Mouse (Mus musculus): ENCODE measurements around the gene Ube4b. TPM values are rescaled to one million over a fixed set of nuclear protein-coding genes. Genes with fewer than 3 reads are reported as not detected.

The Ube4b gene
- total RNA-seq, 1 experiment from 2014 or later = 111 TPM

DNA sequence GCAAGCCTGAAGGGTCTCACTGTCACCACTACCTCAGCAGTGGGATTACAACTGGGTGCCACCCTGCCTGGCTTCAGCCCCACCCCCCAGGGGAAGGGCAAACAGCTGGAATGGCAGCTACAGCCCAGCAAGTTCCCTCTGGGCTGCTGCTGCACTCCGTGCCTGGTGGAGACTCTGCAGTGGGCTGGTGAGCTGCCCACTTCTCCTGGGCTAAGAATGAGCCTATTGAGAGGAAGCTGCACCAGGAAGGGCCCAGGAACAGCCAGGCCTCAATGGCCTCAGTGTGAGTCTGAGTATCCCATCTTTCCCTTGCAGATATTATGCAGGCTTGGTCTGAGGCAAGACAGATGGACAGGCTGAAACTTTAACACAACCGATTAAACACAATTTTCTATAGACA lies 88.4 kb downstream of the Ube4b start:
- no peak for DNase-seq

DNA sequence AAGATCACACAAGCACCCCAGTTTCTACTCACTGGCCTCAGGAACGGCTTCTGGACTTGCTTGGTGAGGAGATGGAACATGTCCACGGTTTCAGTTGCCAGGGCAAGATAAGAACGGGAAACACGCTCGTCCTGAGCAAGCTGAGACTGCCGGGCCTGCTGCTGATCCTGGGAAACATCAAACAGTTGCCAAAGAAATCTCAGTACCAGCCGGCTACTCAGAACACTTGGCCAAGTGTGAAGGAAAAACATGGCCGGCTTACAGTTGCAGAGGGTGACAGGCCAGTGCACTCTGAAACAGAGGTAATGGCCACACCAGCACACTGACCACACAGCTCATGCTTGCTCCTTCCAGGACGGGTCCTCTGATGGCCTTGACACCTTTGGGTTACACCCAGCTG lies 89.2 kb downstream of the Ube4b start:
- DNase-seq = no peak

DNA sequence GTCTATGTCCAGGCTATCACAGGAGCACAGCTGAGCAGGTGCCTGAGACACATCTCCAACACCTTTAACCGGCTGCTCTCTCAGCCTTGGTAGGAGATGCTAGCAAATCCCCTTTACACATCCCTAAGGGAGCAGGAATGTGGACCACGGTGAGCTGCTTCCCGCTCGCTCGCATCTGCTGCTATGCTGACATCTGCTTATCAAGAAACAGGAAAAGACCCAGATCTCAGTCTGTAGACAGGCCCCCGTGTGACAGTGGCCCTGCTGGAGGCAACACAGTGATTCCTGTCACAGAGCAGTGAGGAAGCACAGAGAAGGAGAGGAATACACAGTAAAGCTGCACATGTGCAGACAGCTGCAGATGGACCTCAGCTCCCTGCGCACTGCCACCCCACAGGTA lies 90.2 kb downstream of the Ube4b start:
- DNase-seq = no peak

DNA sequence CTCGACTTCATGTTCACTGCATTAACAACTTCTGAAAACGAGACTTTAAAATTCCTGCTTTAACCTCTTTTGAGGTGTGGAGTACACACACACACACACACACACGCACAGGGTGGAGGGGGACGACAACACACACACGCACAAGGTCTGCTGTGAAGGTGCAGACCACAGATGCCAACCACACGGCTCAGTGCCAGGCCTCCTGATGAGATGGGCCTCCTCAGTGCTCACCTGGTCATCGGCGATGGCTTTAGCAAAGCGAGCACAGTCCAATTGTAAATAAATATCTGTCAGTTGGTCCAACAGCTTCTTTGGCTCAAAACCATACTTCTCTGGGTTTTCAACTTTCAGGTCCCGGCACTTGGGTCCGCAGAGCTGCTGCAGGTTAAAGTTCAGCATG lies 91.7 kb downstream of the Ube4b start:
- no peak for DNase-seq

DNA sequence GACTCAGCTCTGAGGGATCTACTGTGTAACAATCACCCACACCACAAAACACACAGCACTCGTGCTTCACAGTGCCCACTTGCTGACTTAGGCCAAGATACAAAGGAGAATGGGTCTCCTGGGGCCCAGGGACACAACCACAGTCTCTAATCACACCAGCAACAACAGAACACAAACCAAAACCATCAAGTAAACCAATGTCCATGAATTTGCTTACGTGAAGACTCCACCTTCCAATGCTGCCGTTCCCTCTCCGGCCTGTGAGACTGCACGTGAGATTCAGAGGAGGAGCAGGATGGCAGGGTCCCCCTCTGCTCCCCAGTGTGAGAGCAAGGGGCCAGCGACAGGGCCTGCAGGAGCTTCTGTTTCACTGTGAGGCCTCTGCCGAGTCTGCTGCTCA lies 93.8 kb downstream of the Ube4b start:
- no peak for DNase-seq

DNA sequence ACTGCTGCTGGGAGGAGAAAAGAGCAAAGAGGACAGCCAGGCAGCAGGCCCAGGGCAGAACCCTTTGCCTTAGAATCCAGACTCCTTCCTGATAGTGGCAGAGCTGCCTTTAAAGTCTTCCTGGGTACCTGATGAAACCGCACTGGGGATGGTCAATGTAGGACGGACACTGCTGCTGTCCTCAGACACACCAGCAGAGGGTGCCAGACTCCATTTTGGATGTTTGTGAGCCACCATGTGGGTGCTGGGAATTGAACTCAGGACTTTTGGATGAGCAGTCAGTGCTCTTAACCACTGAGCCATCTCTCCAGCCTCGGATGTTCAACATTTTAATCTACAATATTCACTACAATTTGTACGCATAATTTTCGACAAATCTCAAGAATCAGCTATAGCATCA lies 96.1 kb downstream of the Ube4b start:
- no peak for DNase-seq

DNA sequence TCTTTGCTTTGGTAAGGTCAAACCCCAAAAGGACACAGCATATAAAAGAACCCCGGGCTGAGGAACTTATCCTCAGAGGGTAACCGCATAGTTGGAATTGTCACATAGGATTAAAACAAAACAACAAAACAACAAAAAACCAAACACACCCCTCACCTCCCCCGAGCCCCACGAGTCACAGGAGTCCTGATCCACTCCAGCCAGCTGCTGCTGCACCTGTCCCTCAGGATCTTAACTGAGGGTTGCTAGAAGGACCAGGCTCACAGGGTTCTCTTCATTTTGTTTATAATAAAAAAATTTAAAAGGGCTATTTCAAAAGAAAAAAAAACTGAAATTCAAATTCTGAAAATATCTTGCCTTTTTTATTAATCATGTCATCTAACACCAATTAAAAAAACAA lies 97.8 kb downstream of the Ube4b start:
- no peak for DNase-seq

DNA sequence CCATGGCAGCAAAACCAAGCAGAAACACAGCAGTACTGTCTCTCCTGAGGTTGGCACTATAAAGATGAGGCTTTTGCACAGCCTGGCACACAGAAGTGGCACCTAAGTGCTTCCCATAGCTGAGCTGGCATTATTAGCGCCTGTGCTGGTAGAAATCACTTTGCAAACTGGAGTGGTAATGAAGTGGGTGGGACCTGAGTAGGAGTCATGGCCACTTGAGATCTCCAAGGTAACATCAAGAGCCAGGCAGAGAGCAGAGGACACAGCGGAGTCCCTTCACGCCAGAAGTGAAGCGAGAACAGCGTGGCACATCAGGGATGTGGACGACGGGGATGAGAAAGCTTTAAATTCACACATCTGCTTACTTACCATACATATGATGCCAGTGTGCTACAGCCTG lies 99.3 kb downstream of the Ube4b start:
- no peak for DNase-seq

DNA sequence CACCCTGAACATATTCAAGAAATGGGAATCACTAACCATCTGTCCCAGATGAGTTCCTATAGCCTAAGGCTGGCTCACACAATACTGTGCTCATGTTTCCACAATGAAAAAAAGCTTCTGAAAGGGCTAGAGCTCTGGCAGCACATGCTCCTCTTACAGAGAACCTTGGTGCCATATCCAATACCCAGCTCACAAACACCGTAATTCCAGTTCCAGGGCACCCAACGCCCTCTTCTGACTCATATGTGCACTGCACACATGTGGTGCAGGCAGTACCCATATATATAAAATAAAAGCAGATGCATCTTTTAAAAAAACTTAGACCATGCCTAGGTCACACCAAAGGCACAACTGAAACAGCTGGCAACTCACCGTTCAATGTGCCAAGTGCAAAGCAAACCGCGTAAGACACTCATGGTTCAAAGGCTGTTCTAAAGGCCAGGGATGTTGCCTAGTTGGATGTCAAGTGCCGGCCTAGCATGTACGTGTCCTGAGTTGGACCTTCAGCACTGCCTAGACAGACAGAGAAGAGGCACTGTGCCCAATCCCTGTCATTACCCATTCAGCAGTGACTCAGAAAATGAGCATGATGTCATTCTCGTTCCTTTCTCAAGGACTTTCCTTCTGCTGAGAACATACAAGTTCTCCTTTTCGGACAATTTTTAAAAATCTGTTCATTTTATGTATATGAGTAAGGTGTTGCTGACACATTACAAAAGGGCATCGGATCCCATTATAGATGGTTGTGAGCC lies 101.0 kb downstream of the Ube4b start:
- peak; percentile 55 for DNase-seq

DNA sequence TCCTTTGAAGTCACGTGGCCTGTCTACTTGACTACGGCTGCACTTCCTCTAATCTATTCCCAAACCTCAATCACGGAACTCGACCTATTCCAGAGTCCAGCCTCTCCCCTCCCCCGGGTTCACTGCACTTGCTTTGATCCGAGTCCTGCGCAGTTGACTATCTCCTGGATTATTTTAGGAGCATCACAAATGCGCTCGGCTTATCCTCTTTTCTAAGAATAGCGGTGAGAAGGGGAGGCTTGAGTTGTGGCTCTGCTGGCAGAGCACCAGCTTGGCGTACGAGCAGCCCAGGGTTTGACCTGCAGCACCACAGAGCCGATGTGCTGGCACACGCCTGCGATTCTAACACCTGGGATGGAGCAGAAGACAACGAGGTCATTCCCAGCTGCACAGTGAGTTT lies 102.8 kb downstream of the Ube4b start:
- no peak for DNase-seq

DNA sequence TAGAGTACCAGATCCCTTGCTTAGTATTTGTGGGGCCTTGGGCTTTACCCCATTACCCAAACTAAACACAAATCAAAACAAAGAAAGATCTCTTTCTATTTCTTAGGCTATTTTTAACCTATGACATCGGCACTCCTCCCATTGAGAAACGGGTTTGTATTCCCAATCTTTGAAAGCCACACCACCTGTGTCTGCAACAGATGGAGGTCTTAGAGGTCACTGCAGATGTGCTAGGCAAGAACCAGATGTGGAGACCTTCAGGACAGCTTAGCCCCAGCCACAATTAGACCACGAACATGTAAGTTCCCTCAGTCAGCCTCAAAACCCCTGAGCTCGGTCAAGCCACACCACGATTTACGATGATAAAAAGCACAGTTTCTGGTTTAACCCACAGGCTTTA lies 103.8 kb downstream of the Ube4b start:
- no peak for DNase-seq

DNA sequence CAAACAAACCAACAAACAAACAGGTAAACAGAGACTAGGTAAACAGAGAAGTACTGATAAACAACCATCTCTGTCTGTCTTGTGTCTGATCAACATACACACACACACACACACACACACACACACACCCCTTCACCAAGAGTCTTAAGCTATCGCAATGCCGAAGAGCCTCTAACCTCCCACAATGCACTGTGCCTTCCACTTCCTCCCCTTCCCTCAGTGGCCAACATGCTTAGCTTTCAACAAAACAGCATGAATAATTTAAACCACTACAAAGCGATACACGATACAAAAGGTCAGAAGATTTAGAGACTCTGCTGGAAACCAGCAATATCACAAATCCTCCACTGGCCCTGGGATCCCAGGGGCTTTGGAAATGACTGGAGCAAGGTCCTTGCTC lies 104.3 kb downstream of the Ube4b start:
- no peak for DNase-seq

DNA sequence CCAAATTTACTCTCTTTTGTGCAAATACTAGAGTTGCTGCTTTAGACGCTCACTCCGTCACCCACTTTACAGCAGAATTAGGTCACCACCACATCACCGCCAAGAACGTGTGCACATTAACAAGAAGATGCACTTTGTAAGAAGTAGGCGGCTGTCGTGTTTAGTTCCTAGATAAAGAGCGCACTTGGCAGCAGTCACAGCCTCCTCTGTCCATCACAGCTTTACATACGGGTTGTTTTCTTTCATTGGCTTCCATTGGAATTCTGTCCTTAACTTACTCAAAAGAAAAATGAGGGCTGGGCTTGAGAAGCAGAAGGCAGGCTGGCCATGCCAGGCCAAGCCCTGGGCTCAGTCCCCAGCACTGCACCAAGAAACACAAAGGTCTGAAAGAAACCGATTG lies 107.5 kb downstream of the Ube4b start:
- DNase-seq = no peak

DNA sequence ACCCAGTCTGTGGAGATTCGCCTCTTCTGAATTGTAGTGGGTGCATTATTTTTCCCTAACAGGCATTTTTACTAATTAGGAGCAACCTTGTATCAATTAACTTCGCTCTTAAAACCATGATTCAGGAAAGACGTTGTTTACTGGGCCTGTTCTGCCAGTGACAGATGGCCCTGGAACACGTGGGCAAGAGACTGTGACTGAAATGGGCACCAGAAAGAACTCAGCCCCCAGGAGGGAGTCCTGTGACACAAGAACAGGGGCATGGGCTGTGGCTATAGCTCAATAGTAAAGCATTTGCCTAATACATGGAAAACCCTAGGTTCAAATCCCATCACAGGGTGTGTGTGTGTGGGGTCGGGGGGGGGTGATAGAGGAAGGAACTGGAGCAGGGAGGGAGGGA lies 109.2 kb downstream of the Ube4b start:
- no peak for DNase-seq

DNA sequence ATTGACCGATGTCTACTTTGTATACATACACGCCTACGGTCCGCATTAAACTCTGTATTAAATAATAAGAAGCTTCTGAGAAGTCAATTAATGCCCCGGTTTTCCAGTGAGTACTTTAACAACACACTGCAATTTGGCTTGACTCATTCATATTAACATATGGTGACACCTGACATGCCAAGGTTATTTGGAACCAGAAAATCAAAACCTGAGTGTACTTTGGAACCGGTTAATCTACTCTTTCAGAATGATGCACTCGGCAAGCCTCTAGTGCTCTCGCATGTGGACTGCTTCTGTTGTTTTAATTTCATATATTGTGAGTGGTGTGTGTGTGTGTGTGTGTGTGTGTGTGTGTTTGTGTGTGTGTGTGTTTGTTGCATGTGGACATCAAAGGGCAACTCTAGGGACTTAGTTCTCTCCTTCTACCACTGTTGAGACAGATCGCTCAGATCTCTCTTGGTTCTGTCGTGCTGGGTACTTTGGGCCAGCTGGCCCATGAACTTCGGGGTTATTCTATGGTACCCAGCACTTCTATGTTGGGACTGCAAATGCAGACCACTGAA lies 112.2 kb downstream of the Ube4b start:
- DNase-seq = no peak

DNA sequence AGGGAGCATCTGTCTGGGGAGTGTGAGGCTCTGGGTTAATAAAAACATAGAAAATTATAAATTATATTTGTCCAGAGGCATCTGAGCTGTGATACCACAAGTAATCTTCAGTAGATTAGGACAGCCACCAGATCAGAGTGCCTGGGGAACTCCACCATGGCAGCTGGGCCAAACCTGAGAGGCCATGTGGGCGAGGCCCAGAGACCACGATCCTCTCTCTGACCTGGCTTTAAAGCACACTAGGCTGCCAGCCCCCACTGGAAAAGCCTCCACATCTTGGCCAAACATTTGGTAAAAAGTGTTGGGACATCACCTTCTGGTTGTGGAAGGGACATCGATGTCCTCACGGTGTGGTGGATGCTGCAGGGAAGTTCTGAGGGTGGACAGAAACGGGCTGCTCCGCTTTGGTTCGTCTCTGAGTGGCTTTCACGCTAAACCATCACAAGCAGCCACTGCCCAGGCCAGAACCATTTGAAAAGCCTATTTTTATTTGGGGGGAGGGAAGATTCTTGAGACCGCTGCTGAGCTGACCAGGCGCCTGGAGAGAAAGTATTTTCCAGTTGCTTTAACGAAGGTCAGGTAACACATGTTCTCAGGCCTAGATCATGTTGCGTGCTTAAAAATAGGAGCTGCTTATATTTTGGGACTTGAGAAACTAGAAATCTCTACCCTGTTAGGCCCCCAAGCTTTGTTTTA lies 112.8 kb downstream of the Ube4b start:
- no peak for DNase-seq

DNA sequence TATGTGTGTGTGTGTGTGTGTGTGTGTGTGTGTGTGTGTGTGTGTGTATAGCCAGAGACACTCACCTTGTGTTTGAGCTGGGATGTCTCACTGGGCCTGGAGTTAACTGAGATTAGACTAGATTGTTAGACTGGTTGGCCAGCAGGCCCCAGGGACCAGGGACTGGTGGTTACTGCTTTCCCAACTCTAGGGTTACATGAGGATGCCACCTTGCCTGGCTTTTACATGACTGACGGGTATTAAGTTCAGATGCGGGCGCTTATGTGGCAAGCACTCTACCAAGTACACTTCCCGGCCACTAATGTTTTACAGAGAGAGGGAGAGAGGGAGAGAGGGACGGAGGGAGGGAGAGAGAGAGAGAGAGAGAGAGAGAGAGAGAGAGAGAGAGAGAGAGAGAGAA lies 114.6 kb downstream of the Ube4b start:
- DNase-seq = no peak

DNA sequence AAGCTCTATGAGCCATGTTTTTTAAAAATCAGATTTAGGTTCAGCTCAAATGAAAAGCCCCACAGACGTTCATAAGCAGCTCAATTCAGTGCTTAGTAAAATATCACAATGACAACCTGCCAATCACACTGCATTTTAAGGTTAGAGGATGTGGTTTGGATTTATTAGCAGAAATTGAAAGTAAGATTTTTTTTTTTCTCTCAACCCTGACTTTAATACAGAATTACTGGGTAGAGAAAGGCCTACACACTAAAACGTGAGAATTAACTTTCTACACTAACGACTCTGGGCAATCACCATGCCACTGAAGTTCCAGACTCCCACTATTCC lies 118.1 kb downstream of the Ube4b start:
- DNase-seq = no peak

DNA sequence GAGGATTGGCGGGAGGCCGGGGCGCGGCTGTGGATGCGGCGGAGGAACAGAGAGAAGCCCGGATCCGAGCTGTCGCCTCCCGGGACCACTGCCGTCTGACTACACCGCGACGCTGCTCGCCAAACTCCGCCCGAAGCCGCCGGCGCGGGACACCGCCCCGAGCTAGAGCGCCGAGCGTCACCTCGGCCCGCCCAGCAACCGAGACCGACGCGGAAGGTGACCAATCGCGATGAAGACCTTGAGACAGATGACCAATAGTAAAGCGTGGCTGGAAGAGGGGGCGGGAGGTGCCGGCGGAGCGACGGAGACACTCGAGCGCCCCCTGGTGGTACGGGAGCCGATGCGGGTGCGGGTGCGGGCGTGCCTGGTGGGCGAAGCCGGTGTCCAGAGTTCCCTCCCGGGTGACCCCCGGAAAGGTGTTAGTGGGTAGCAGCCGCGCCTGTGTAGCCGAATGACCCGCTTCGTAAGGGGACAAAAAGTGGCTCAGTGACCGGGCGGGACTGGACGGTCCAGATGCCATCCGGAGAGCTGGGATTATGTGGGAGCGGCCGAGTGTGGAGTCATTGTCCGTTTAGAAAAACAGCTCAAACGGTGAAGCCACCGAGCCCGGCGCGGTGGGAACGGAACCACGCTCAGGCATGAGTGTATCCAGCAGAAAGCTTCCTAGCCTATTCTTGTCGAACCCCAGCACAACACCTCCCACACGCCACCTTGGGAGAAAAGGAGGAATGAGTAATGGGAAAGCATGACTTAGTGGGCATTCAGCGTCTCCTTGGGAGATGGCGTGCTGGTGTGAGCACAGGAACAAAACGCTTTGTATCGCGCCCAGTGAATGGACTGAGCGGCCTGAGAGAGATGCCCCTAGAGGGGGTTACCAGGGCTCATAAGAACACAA lies 118.7 kb downstream of the Ube4b start, which contains the start of gene Kif1b:
Gene Kif1b (minus strand): TSS at position 98 of the 895 bp plus-strand sequence.
- DNase-seq = peak; percentile 99

DNA sequence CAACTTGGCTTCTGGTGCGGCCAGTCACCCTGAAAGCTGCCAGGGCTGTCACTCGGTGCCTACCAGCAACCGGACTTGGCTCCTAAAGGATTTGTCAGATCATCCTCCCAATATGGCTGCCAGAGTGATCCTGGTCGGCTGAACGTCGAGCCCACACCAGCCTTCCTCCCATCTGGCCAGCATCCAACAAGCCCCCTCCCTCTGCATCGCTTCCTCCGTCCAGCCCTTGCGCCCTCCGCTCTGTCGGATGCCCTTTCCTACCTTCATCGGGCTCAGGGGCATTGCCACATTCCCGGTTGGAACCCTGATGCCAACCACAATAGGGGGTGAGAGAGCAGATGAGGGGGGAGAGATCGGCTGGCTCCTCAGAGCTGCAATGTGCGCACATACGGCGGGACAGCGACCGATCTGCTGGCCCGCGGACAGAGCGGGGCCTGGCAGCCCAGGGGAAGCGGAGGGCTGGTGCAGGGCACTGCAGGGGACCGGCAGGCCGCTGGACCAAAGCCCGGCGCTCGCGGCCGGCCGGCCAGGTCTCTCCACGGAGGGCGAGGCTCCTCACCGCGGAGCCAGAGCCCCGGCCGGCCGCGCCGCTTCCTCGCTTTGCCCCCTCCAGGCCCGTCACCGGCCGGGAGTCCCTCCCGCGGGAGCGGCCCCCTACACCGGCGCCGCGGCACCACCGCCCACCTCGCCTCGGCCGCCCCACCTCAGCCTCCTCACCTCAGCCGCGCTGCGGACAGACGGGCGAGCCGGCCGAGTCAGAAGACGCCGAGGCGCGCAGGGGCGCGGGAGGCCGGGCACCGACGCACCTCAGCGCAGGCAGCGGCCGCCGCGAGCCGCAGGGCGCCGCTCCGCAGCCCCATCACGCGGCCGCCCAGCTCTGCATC lies 119.6 kb downstream of the Ube4b start:
- peak; percentile 89 for DNase-seq

DNA sequence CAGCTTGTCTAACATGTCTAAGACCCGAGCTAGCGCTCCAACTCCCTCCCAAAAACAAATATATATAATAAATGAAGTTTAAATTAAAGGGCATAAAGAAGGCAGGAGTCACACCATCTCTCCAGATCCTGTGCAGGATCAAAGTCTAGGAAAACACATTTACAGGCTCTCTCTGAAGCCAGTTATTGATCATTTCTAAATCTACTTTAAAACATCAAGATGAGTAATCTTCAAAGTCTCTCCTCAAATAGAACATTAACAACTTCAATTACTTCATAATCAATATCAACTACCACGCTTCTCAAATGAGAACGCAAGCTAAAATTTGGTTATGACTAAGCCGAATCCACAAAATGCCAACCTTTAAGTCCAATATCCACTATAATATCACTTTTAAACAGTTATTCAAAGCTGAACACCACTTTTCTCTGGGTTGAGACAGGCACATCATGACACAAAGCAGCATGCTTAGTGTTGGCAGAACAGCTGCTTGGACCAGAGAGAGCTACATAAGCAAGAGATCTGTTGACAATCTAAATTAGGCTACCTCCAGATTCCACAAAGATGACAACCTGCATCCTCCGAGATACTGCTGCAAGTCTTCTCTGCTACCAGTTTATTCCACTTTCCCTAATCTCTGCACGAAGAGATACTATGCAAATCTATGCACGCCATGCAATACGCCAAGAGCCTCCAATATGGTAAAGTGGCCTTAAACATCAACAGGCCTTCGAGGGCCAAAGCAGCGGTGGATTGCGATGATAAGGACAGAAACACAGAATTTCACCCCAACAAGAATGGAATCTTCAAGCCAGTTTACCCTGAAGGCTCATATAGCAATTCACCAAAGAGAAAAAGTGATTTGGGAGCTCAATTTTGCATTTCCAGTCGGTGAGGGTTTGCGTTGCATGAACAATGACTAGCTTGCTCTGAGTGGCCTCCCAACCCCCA lies 120.5 kb downstream of the Ube4b start:
- DNase-seq = no peak

All from adrenal gland, postnatal 25 days (tissue).